Mouse (Mus musculus): ENCODE measurements around the gene Adamtsl2.
A peak's percentile ranks its signal among the peaks of the same experiment; 100 is the strongest.

Gene Adamtsl2

GRCm38 (mm10) chr2:27077655-27078244 lies 1.4 kb upstream of the Adamtsl2 start:
- no peak for DNase-seq

- no peak for DNase-seq
Measured at GRCm38 (mm10) chr2:27078312-27078711, 867 bp upstream of the Adamtsl2 start.

GRCm38 (mm10) chr2:27079649-27080048 lies 470 bp downstream of the Adamtsl2 start:
- peak in 1 of 2 experiments; percentile 33 for DNase-seq

- no peak for DNase-seq
Measured at GRCm38 (mm10) chr2:27083761-27084475, 4.7 kb downstream of the Adamtsl2 start.

GRCm38 (mm10) chr2:27084963-27085362 lies 5.8 kb downstream of the Adamtsl2 start:
- DNase-seq = no peak

- no peak for DNase-seq
Measured at GRCm38 (mm10) chr2:27085801-27086200, 6.6 kb downstream of the Adamtsl2 start.

- DNase-seq = no peak
Measured at GRCm38 (mm10) chr2:27086483-27087010, 7.4 kb downstream of the Adamtsl2 start.

- DNase-seq = no peak
Measured at GRCm38 (mm10) chr2:27087581-27087980, 8.4 kb downstream of the Adamtsl2 start.

GRCm38 (mm10) chr2:27088071-27088644 lies 9.0 kb downstream of the Adamtsl2 start:
- DNase-seq = peak in 1 of 2 experiments; percentile 28

- no peak for DNase-seq
Measured at GRCm38 (mm10) chr2:27088700-27089099, 9.5 kb downstream of the Adamtsl2 start.

GRCm38 (mm10) chr2:27089238-27089637 lies 10.1 kb downstream of the Adamtsl2 start:
- DNase-seq = no peak

GRCm38 (mm10) chr2:27095178-27095577 lies 16.0 kb downstream of the Adamtsl2 start:
- no peak for DNase-seq

GRCm38 (mm10) chr2:27096341-27096981 lies 17.3 kb downstream of the Adamtsl2 start:
- DNase-seq = no peak

- no peak for DNase-seq
Measured at GRCm38 (mm10) chr2:27097241-27097656, 18.1 kb downstream of the Adamtsl2 start.

- DNase-seq = peak in 1 of 2 experiments; percentile 26
Measured at GRCm38 (mm10) chr2:27097776-27098175, 18.6 kb downstream of the Adamtsl2 start.

- DNase-seq = no peak
Measured at GRCm38 (mm10) chr2:27103554-27103953, 24.4 kb downstream of the Adamtsl2 start.

GRCm38 (mm10) chr2:27106816-27107215 lies 27.6 kb downstream of the Adamtsl2 start:
- DNase-seq = no peak

GRCm38 (mm10) chr2:27108144-27108543 lies 29.0 kb downstream of the Adamtsl2 start:
- DNase-seq = no peak

GRCm38 (mm10) chr2:27109052-27109451 lies 29.9 kb downstream of the Adamtsl2 start:
- peak; percentile 45 to 57 for DNase-seq

GRCm38 (mm10) chr2:27112585-27112984 lies 33.4 kb downstream of the Adamtsl2 start:
- no peak for DNase-seq

- no peak for DNase-seq
Measured at GRCm38 (mm10) chr2:27114169-27114568, 35.0 kb downstream of the Adamtsl2 start.

- no peak for DNase-seq
Measured at GRCm38 (mm10) chr2:27118452-27118851, 39.3 kb downstream of the Adamtsl2 start.

- DNase-seq = no peak
Measured at GRCm38 (mm10) chr2:27119766-27120165, 40.6 kb downstream of the Adamtsl2 start.

Measured in cerebellum, postnatal 25 days (tissue).